In the genomic region with DNA sequence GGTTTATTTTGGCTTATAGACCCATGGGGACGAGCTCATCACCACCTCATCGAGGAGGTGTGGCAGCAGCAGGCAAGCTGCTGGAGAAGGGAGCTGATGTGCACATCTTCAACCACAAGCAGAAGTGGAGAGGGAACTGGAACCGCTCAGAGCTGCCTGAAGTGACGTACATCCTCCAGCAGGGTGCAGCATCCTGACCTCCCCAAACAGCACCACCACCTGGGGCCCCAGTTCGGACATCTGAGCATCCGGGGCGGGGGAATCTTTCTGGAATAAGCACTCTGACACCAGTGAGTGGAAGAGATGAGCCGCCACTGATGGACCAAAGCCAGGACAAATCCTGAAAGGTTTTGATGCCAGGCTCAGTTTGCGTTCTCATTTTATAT, we compare ENCODE assay signal across 9 mouse cellular contexts. TPM values are rescaled to one million over a fixed set of nuclear protein-coding genes. Genes with fewer than 3 reads are reported as not detected.
DNase-seq lines count a peak whose midpoint lies in the region; TF ChIP-seq lines count a peak whose summit lies in the region.
"Had no signal": no experiment of that assay in that cellular context is flagged by ENCODE, and none has a peak within 500 bp of the region (broad histone marks: within the 10 kb centered on the region; RNA-seq: fewer than 3 reads in every experiment).

No protein-coding gene starts in this region.

- TF ChIP-seq CTCF in embryonic fibroblast, embryonic 13.5 days (IDR thresholded peaks at IDR 0.05; ENCODE audit: borderline replicate concordance, insufficient read depth, low read length), result peak; percentile 86
- TF ChIP-seq CTCF in spleen, adult 2 months (IDR thresholded peaks at IDR 0.05; ENCODE audit: extremely low read depth, insufficient read depth, insufficient read length, insufficient replicate concordance), result peak; percentile 69; the same call in 1 of the 2 replicates

- H3K27me3 ChIP-seq in spleen, adult 2 months (ENCODE audit: control insufficient read depth, insufficient read depth, low read length), result no peaks in the 10 kb centered on the region
- H3K27me3 ChIP-seq: limb, embryonic 15.5 days had no signal

- no peak for TF ChIP-seq POLR2A in embryonic fibroblast, embryonic 13.5 days (IDR thresholded peaks at IDR 0.05; ENCODE audit: low read depth, low read length)
- TF ChIP-seq POLR2A in spleen, adult 2 months (IDR thresholded peaks at IDR 0.05; ENCODE audit: low read depth, low read length), result no peak

- intact Hi-C loops in gastrocnemius, postnatal 36 days (cut with DNase I), result loop anchor here (1.0 kb wide), 1 partner anchor 107 kb away; no protein-coding TSS in a partner anchor

- no peak overlapping the region for H3K27ac ChIP-seq in embryonic fibroblast, embryonic 13.5 days (ENCODE audit: insufficient read depth, low read length)
- no peak overlapping the region for H3K27ac ChIP-seq in spleen, adult 2 months (ENCODE audit: insufficient read depth, low read length)
- H3K27ac ChIP-seq: limb, embryonic 15.5 days had no signal

- H3K4me3 ChIP-seq in embryonic fibroblast, embryonic 13.5 days (ENCODE audit: insufficient read depth, low read length), result no peak overlapping the region
- no peak overlapping the region for H3K4me3 ChIP-seq in spleen, adult 2 months (ENCODE audit: extremely low read depth, insufficient read depth, insufficient read length)
- H3K4me3 ChIP-seq: limb, embryonic 15.5 days had no signal

- WGBS in spleen, adult 2 months, result 16% methylated on average over 9 of the region's 9 CpGs

- peak; percentile 45 for DNase-seq in gastrocnemius, postnatal 10 days
- no peak for DNase-seq in gastrocnemius, postnatal 36 days
- DNase-seq in A20 (ENCODE audit: low read depth, low spot score) (peak; percentile 87), adipocyte (ENCODE audit: low spot score) (peak; percentile 72)
- DNase-seq in kidney, postnatal 14 days, result peak; percentile 51
- DNase-seq in lung, postnatal 36 days, result peak; percentile 60
- peak; percentile 31 to 41 for DNase-seq in spleen, adult 2 months (ENCODE audit: low read depth in 1 of 2, low spot score in 2 of 2)

- H3K36me3 ChIP-seq in spleen, adult 2 months (ENCODE audit: control insufficient read depth, insufficient read depth, low read length), result no peaks in the 10 kb centered on the region
- H3K36me3 ChIP-seq: limb, embryonic 15.5 days had no signal

- no peaks in the 10 kb centered on the region for H3K4me1 ChIP-seq in embryonic fibroblast, embryonic 13.5 days (ENCODE audit: control insufficient read depth, insufficient read depth, low read length)
- no peaks in the 10 kb centered on the region for H3K4me1 ChIP-seq in spleen, adult 2 months (ENCODE audit: control insufficient read depth, insufficient read depth, insufficient read length)

RNA-seq across cellular contexts. Expression of gene Adra1d, which starts 31.5 kb away (rescaled TPM):
- 1 to 10 TPM; 1.8 to 2.1 TPM for total RNA-seq in gastrocnemius, postnatal 10 days (2021)
- under 1 TPM; 0.27 to 0.87 TPM for total RNA-seq in gastrocnemius, postnatal 36 days (2021)
- polyA plus RNA-seq in embryonic fibroblast, embryonic 13.5 days (2011; ENCODE audit: insufficient read length, low read depth, missing spikeins), result 9.2 and 10.5 TPM in 2 replicates
- polyA plus RNA-seq in spleen, adult 2 months (2012; rRNA removed), result 10.0 and 11.8 TPM in 2 replicates

RNA-seq across cellular contexts. Expression of gene Smox, which starts 39.3 kb away (rescaled TPM):
- total RNA-seq in gastrocnemius, postnatal 10 days (2021), result 10 to 100 TPM; 25.9 to 28.9 TPM
- 100 to 1,000 TPM; 103 to 399 TPM for total RNA-seq in gastrocnemius, postnatal 36 days (2021)
- 21.0 and 21.1 TPM in 2 replicates for polyA plus RNA-seq in embryonic fibroblast, embryonic 13.5 days (2011; ENCODE audit: insufficient read length, low read depth, missing spikeins)
- polyA plus RNA-seq in spleen, adult 2 months (2012; rRNA removed), result 63.9 and 91.7 TPM in 2 replicates

Comparison
In these comparisons a context has a peak if more than half of its experiments do, and no peak if none do; other contexts are left out.
1. DNase-seq: peak in gastrocnemius, postnatal 10 days (single experiment), A20 (single experiment), adipocyte (single experiment), kidney, postnatal 14 days (single experiment), lung, postnatal 36 days (single experiment) and spleen, adult 2 months (2 of 2); none in gastrocnemius, postnatal 36 days (0 of 2).